Comparison of ENCODE assay signal across 9 mouse cellular contexts in genomic region chr4:119968071-119968470, GRCm38 (mm10).
DNase-seq lines count a peak whose midpoint lies in the region; ATAC-seq and TF ChIP-seq lines count a peak whose summit lies in the region.
"Had no signal": no experiment of that assay in that cellular context is flagged by ENCODE, and none has a peak within 500 bp of the region (broad histone marks: within the 10 kb centered on the region; RNA-seq: fewer than 3 reads in every experiment).

No protein-coding gene starts in this region.

- TF ChIP-seq CTCF in C2C12 (IDR thresholded peaks at IDR 0.05; ENCODE audit: control insufficient read depth, insufficient read depth, insufficient read length): no peak
- TF ChIP-seq CTCF in hindbrain, postnatal 0 days (IDR thresholded peaks at IDR 0.05; ENCODE audit: low read depth): no peak
- TF ChIP-seq CTCF in midbrain, postnatal 0 days (IDR thresholded peaks at IDR 0.05): no peak

- no peak for DNase-seq in heart, embryonic 10.5 days (ENCODE audit: low spot score)
- DNase-seq in heart, postnatal 25 days (ENCODE audit: low spot score): no peak
- peak; percentile 75 for DNase-seq in cerebellum, adult 9-11 months
- DNase-seq in hindbrain, postnatal 0 days (ENCODE audit: low spot score): peak; percentile 87
- peak; percentile 87 for DNase-seq in midbrain, postnatal 0 days (ENCODE audit: low spot score)
- DNase-seq in urinary bladder, postnatal 25 days (ENCODE audit: low spot score): no peak
- no peak for DNase-seq in embryo, embryonic 9.5 days (ENCODE audit: extremely low spot score)

- no peak for ATAC-seq in hindbrain, postnatal 0 days
- ATAC-seq in midbrain, postnatal 0 days (ENCODE audit: low FRiP score): no peak

- H3K4me2 ChIP-seq in hindbrain, postnatal 0 days (ENCODE audit: low read depth, low read length): no peak overlapping the region
- no peak overlapping the region for H3K4me2 ChIP-seq in midbrain, postnatal 0 days (ENCODE audit: low read depth, low read length, poor library complexity, severe bottlenecking)

- peaks cover 20% of the 10 kb centered on the region; the same call in 1 of the 2 replicates for H3K27me3 ChIP-seq in heart, embryonic 10.5 days (ENCODE audit: insufficient read depth, poor library complexity, severe bottlenecking)
- no peaks in the 10 kb centered on the region for H3K27me3 ChIP-seq in C2C12 (ENCODE audit: control insufficient read depth, insufficient read depth, insufficient read length)
- no peaks in the 10 kb centered on the region for H3K27me3 ChIP-seq in hindbrain, postnatal 0 days (ENCODE audit: insufficient read depth, low read length)
- H3K27me3 ChIP-seq in midbrain, postnatal 0 days (ENCODE audit: insufficient read depth, low read length): no peaks in the 10 kb centered on the region

- H3K36me3 ChIP-seq in heart, embryonic 10.5 days: no peaks in the 10 kb centered on the region
- H3K36me3 ChIP-seq in C2C12 (ENCODE audit: control insufficient read depth, insufficient read depth): no peaks in the 10 kb centered on the region
- no peaks in the 10 kb centered on the region for H3K36me3 ChIP-seq in hindbrain, postnatal 0 days (ENCODE audit: insufficient read depth, low read length)
- H3K36me3 ChIP-seq in midbrain, postnatal 0 days (ENCODE audit: insufficient read depth, low read length): no peaks in the 10 kb centered on the region
- H3K36me3 ChIP-seq: G1E had no signal

- peak overlapping the region; percentile 8 for H3ac ChIP-seq in C2C12 (ENCODE audit: control insufficient read depth, insufficient read length, low read depth)

- peak overlapping the region; percentile 37; the same call in 1 of the 2 replicates for H3K27ac ChIP-seq in heart, embryonic 10.5 days
- peak overlapping the region; percentile 9; the same call in 1 of the 2 replicates for H3K27ac ChIP-seq in hindbrain, postnatal 0 days
- no peak overlapping the region for H3K27ac ChIP-seq in midbrain, postnatal 0 days (ENCODE audit: low read depth, low read length)

- no peaks in the 10 kb centered on the region for H3K79me3 ChIP-seq in C2C12 (ENCODE audit: low read depth)

- H3K4me3 ChIP-seq in heart, embryonic 10.5 days: no peak overlapping the region
- no peak overlapping the region for H3K4me3 ChIP-seq in C2C12 (ENCODE audit: insufficient read depth, poor library complexity, severe bottlenecking)
- H3K4me3 ChIP-seq in hindbrain, postnatal 0 days (ENCODE audit: low read length): no peak overlapping the region
- no peak overlapping the region for H3K4me3 ChIP-seq in midbrain, postnatal 0 days (ENCODE audit: low read depth, low read length)

- H3K79me2 ChIP-seq in C2C12 (ENCODE audit: control insufficient read depth, insufficient read depth): no peaks in the 10 kb centered on the region

- no peaks in the 10 kb centered on the region for H3K9me3 ChIP-seq in heart, embryonic 10.5 days
- no peaks in the 10 kb centered on the region for H3K9me3 ChIP-seq in hindbrain, postnatal 0 days (ENCODE audit: low read length)
- no peaks in the 10 kb centered on the region for H3K9me3 ChIP-seq in midbrain, postnatal 0 days (ENCODE audit: low read length)

- no peak overlapping the region for H3K9ac ChIP-seq in hindbrain, postnatal 0 days (replicated peaks; ENCODE audit: low read length)
- H3K9ac ChIP-seq in midbrain, postnatal 0 days (replicated peaks; ENCODE audit: low read length, poor library complexity, severe bottlenecking): no peak overlapping the region

- 34% methylated on average over 4 of the region's 4 CpGs for WGBS in heart, embryonic 10.5 days
- WGBS in hindbrain, postnatal 0 days: 16% methylated on average over 4 of the region's 4 CpGs
- WGBS in midbrain, postnatal 0 days: 34% methylated on average over 4 of the region's 4 CpGs

- intact Hi-C loops in heart, postnatal 25 days (cut with DNase I): no loop called here

- peaks cover 66% of the 10 kb centered on the region for H3K4me1 ChIP-seq in heart, embryonic 10.5 days
- H3K4me1 ChIP-seq in hindbrain, postnatal 0 days (ENCODE audit: insufficient read depth, low read length): peaks cover 25% of the 10 kb centered on the region
- H3K4me1 ChIP-seq in midbrain, postnatal 0 days (ENCODE audit: insufficient read depth, low read length): peaks cover 11% of the 10 kb centered on the region; the same call in 1 of the 2 replicates

TF ChIP-seq in C2C12, 6 proteins besides CTCF, POLR2A, EP300 and RAD21:
- no peak for TF ChIP-seq MYOD1 (IDR thresholded peaks at IDR 0.05; ENCODE audit: control insufficient read depth, insufficient read length, low read depth)
- TF ChIP-seq USF1 (IDR thresholded peaks at IDR 0.05; ENCODE audit: low read depth): no peak
- TF ChIP-seq MAX (IDR thresholded peaks at IDR 0.05): no peak
- no peak for TF ChIP-seq CEBPB (IDR thresholded peaks at IDR 0.05; ENCODE audit: low read depth)
- no peak for TF ChIP-seq FOSL1 (IDR thresholded peaks at IDR 0.05; ENCODE audit: insufficient read depth, low read length, poor library complexity, severe bottlenecking)
- no peak for TF ChIP-seq MYOG (IDR thresholded peaks at IDR 0.05; ENCODE audit: control insufficient read depth, extremely low read depth, insufficient read length)
TF ChIP-seq in C2C12: peak in this region for 0.

Comparison
In these comparisons a context has a peak if more than half of its experiments do, and no peak if none do; other contexts are left out.
1. DNase-seq: peak in cerebellum, adult 9-11 months (single experiment), hindbrain, postnatal 0 days (single experiment) and midbrain, postnatal 0 days (single experiment); none in heart, embryonic 10.5 days (single experiment), heart, postnatal 25 days (single experiment), urinary bladder, postnatal 25 days (single experiment) and embryo, embryonic 9.5 days (single experiment).